Mouse (Mus musculus): ENCODE measurements at regions not wholly inside any gene's neighbourhood (a gene's known extent, or its start where the extent isn't known, plus 50 kb on each side); places are given as distances from the start of the nearest gene placed in this dataset.

GRCm38 (mm10) chr11:38036582-38036981 is 800.8 kb upstream of the Tenm2 start:
- Histone ChIP-seq H3K79me2 (ENCODE audit: control insufficient read depth, insufficient read depth) (no peaks in the 10 kb centered on the region), H3K79me3 (ENCODE audit: low read depth) (no peaks in the 10 kb centered on the region), H3K36me3 (ENCODE audit: control insufficient read depth, insufficient read depth) (no peaks in the 10 kb centered on the region), H3ac (ENCODE audit: control insufficient read depth, insufficient read length, low read depth) (no peak overlapping the region), H3K27me3 (ENCODE audit: control insufficient read depth, insufficient read depth, insufficient read length) (no peaks in the 10 kb centered on the region), H3K4me3 (ENCODE audit: insufficient read depth, poor library complexity, severe bottlenecking) (no peak overlapping the region)
- no peak for TF ChIP-seq USF1 (IDR thresholded peaks at IDR 0.05; ENCODE audit: low read depth)
- TF ChIP-seq MYOD1 (IDR thresholded peaks at IDR 0.05; ENCODE audit: control insufficient read depth, insufficient read length, low read depth), result no peak
- no peak for TF ChIP-seq MYOG (IDR thresholded peaks at IDR 0.05; ENCODE audit: control insufficient read depth, extremely low read depth, insufficient read length)
- TF ChIP-seq CEBPB (IDR thresholded peaks at IDR 0.05; ENCODE audit: low read depth), result no peak
- TF ChIP-seq FOSL1 (IDR thresholded peaks at IDR 0.05; ENCODE audit: insufficient read depth, low read length, poor library complexity, severe bottlenecking), result no peak
- no peak for TF ChIP-seq MAX (IDR thresholded peaks at IDR 0.05)
- TF ChIP-seq CTCF (IDR thresholded peaks at IDR 0.05; ENCODE audit: control insufficient read depth, insufficient read depth, insufficient read length), result no peak

DNA sequence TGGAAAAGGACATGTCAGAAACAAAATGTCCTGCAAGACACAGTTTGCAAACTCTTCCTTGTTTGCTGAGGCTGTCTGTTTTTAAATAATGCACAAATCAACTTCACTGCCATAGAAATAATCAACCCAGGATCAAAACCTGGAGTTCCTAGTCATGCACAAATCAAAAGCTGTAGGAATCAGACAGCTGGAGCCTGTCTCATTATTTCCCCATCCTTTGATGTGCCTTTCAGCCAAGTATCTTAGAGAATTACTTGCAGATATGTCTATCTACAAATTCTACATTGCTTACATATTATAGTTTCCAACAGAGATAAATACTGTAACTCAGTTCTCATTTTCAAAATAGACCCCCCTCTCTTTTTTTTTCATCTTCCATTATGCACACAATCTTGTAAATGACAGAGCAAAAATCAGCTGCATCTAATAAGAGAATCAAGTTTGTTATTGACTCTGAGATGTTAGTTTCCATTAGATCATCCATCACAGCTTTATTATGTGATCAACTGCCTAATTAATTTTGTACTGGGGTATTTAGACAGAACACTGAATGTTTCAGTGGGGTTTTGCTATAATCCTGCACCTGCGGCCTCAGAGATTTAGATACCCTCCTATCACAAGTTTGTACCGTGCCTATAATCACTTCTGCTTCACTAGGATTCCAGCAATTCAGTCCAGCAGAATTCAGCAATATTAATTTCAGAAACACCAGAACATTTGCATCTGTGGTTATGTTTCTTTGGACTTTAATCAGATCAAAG is 798.9 kb upstream of the Tenm2 start:
- no peak for TF ChIP-seq CEBPB (IDR thresholded peaks at IDR 0.05; ENCODE audit: low read depth)
- no peak for TF ChIP-seq MAX (IDR thresholded peaks at IDR 0.05)
- no peak for TF ChIP-seq MYOD1 (IDR thresholded peaks at IDR 0.05; ENCODE audit: control insufficient read depth, insufficient read length, low read depth)
- no peaks in the 10 kb centered on the region for H3K27me3 ChIP-seq (ENCODE audit: control insufficient read depth, insufficient read depth, insufficient read length)
- H3K79me2 ChIP-seq (ENCODE audit: control insufficient read depth, insufficient read depth), result no peaks in the 10 kb centered on the region
- H3K36me3 ChIP-seq (ENCODE audit: control insufficient read depth, insufficient read depth), result no peaks in the 10 kb centered on the region
- no peaks in the 10 kb centered on the region for H3K79me3 ChIP-seq (ENCODE audit: low read depth)
- no peak overlapping the region for H3ac ChIP-seq (ENCODE audit: control insufficient read depth, insufficient read length, low read depth)
- no peak overlapping the region for H3K4me3 ChIP-seq (ENCODE audit: insufficient read depth, poor library complexity, severe bottlenecking)

GRCm38 (mm10) chr11:38021704-38022103 is 785.9 kb upstream of the Tenm2 start:
- no peaks in the 10 kb centered on the region for H3K36me3 ChIP-seq (ENCODE audit: control insufficient read depth, insufficient read depth)
- no peak overlapping the region for H3ac ChIP-seq (ENCODE audit: control insufficient read depth, insufficient read length, low read depth)
- H3K79me2 ChIP-seq (ENCODE audit: control insufficient read depth, insufficient read depth), result no peaks in the 10 kb centered on the region
- no peak for TF ChIP-seq MYOG (IDR thresholded peaks at IDR 0.05; ENCODE audit: control insufficient read depth, extremely low read depth, insufficient read length)
- no peak for TF ChIP-seq USF1 (IDR thresholded peaks at IDR 0.05; ENCODE audit: low read depth)
- no peak for TF ChIP-seq CEBPB (IDR thresholded peaks at IDR 0.05; ENCODE audit: low read depth)
- no peak for TF ChIP-seq CTCF (IDR thresholded peaks at IDR 0.05; ENCODE audit: control insufficient read depth, insufficient read depth, insufficient read length)
- no peak for TF ChIP-seq MYOD1 (IDR thresholded peaks at IDR 0.05; ENCODE audit: control insufficient read depth, insufficient read length, low read depth)
- TF ChIP-seq MAX (IDR thresholded peaks at IDR 0.05), result no peak
- no peak for TF ChIP-seq FOSL1 (IDR thresholded peaks at IDR 0.05; ENCODE audit: insufficient read depth, low read length, poor library complexity, severe bottlenecking)
- H3K4me3 ChIP-seq (ENCODE audit: insufficient read depth, poor library complexity, severe bottlenecking), result no peak overlapping the region
- no peaks in the 10 kb centered on the region for H3K27me3 ChIP-seq (ENCODE audit: control insufficient read depth, insufficient read depth, insufficient read length)
- H3K79me3 ChIP-seq (ENCODE audit: low read depth), result no peaks in the 10 kb centered on the region

DNA sequence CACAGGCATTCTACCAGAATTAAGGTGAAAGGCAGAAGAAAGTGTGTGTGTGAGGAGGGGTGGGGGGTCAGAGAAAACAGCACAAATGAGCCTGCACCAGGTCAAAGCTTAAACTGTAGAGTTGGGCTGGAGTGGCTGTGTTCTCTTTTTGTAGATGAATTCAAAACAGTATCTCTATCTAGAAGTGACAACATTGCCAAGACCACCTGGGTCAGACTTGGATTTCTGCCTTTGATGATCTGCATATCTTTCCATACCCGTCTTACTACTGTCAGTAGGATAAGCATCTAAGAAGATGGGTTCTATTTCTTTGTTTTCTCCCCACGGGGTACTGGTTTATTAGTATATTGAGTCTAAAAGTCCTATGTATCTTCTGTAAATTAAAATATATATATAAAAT is 742.4 kb upstream of the Tenm2 start:
- no peak overlapping the region for H3ac ChIP-seq (ENCODE audit: control insufficient read depth, insufficient read length, low read depth)
- TF ChIP-seq CEBPB (IDR thresholded peaks at IDR 0.05; ENCODE audit: low read depth), result no peak
- TF ChIP-seq FOSL1 (IDR thresholded peaks at IDR 0.05; ENCODE audit: insufficient read depth, low read length, poor library complexity, severe bottlenecking), result no peak
- no peak for TF ChIP-seq MAX (IDR thresholded peaks at IDR 0.05)
- TF ChIP-seq MYOD1 (IDR thresholded peaks at IDR 0.05; ENCODE audit: control insufficient read depth, insufficient read length, low read depth), result no peak
- no peak for TF ChIP-seq CTCF (IDR thresholded peaks at IDR 0.05; ENCODE audit: control insufficient read depth, insufficient read depth, insufficient read length)
- TF ChIP-seq USF1 (IDR thresholded peaks at IDR 0.05; ENCODE audit: low read depth), result no peak
- TF ChIP-seq MYOG (IDR thresholded peaks at IDR 0.05; ENCODE audit: control insufficient read depth, extremely low read depth, insufficient read length), result no peak

GRCm38 (mm10) chr11:37936439-37937134 is 700.8 kb upstream of the Tenm2 start:
- no peaks in the 10 kb centered on the region for H3K36me3 ChIP-seq (ENCODE audit: control insufficient read depth, insufficient read depth)
- no peaks in the 10 kb centered on the region for H3K27me3 ChIP-seq (ENCODE audit: control insufficient read depth, insufficient read depth, insufficient read length)
- no peak overlapping the region for H3ac ChIP-seq (ENCODE audit: control insufficient read depth, insufficient read length, low read depth)
- TF ChIP-seq FOSL1 (IDR thresholded peaks at IDR 0.05; ENCODE audit: insufficient read depth, low read length, poor library complexity, severe bottlenecking), result no peak
- no peak for TF ChIP-seq CTCF (IDR thresholded peaks at IDR 0.05; ENCODE audit: control insufficient read depth, insufficient read depth, insufficient read length)
- TF ChIP-seq MYOD1 (IDR thresholded peaks at IDR 0.05; ENCODE audit: control insufficient read depth, insufficient read length, low read depth), result no peak
- no peak for TF ChIP-seq MAX (IDR thresholded peaks at IDR 0.05)
- no peak for TF ChIP-seq MYOG (IDR thresholded peaks at IDR 0.05; ENCODE audit: control insufficient read depth, extremely low read depth, insufficient read length)
- TF ChIP-seq USF1 (IDR thresholded peaks at IDR 0.05; ENCODE audit: low read depth), result no peak
- no peak for TF ChIP-seq CEBPB (IDR thresholded peaks at IDR 0.05; ENCODE audit: low read depth)
- H3K79me3 ChIP-seq (ENCODE audit: low read depth), result no peaks in the 10 kb centered on the region
- no peaks in the 10 kb centered on the region for H3K79me2 ChIP-seq (ENCODE audit: control insufficient read depth, insufficient read depth)
- H3K4me3 ChIP-seq (ENCODE audit: insufficient read depth, poor library complexity, severe bottlenecking), result no peak overlapping the region

More for the DNA sequence above, 742.4 kb upstream of the Tenm2 start:
- H3K79me2 ChIP-seq (ENCODE audit: control insufficient read depth, insufficient read depth), result no peaks in the 10 kb centered on the region
- H3K79me3 ChIP-seq (ENCODE audit: low read depth), result no peaks in the 10 kb centered on the region
- no peak overlapping the region for H3K4me3 ChIP-seq (ENCODE audit: insufficient read depth, poor library complexity, severe bottlenecking)
- H3K36me3 ChIP-seq (ENCODE audit: control insufficient read depth, insufficient read depth), result no peaks in the 10 kb centered on the region
- H3K27me3 ChIP-seq (ENCODE audit: control insufficient read depth, insufficient read depth, insufficient read length), result no peaks in the 10 kb centered on the region

Data from C2C12 (cell line).